Mouse (Mus musculus): Measurements from ENCODE around the gene Fhit.

Gene Fhit

DNA sequence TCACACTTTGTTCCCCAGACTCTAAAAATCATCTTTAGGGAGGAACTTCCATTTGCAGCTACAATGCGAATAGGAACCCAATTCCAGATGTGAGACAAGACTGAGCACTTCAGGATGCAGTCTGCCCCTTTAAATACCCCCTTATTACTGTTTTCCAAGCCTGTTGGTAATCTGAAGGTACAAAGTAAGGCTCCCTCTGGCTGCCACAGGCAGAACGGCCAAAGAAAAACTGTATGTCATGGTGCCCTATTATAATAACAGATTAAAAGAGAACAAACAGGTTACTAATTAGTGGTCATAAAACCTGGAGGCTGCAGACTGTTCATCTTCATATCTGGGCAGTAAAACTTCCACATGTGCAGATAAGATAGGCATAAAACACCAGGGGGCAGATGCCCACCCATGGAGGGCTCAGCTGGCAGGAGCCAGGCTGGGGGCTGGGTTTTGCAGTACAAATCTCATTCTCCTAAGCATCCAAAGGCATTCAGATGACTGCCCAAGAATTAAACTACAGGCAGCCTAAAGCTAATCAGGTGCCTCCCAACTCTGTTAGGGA, 1439.8 kb downstream of the Fhit start:
- no peak for DNase-seq (ENCODE audit: low spot score in 2 of 2)

DNA sequence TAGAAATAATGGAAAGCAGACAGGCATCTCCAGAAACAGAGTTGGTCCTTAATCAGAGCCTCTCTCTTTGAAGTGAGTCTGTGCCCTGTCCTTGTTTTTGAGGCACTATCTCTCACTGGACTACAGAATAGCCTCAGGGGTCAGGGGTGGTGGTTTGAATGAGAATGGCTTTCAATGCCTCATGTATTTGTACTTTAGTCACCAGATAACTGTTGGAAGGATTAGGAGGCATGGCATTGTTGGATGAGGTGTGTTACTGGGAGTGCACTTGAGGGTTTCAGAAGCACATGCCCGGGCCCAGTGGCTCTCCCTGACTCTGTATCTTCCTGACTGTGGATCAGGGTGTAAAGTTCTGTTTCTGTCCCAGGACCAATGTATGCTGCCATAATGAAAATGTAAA, 1463.2 kb downstream of the Fhit start:
- DNase-seq (ENCODE audit: low spot score in 2 of 2) = no peak

DNA sequence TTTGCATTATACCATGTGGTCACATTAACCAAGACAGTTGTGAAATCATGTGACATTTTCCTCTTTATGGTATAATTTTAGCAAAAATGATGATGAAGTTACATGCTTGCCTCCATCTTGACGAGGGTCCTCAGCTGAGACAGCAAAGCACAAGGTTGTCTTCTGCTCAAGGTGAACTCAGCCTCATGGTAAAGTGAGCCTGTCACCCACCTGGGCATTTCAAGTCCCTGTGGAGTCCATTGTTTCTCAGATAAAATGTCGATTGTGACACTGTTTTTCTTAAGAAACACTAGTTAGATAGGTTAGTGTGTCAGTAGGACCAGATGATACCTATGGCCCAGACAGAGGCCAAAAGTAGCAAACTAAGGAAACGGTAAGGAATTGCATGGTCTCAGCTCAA, 1464.7 kb downstream of the Fhit start:
- DNase-seq (ENCODE audit: low spot score in 2 of 2) = no peak

DNA sequence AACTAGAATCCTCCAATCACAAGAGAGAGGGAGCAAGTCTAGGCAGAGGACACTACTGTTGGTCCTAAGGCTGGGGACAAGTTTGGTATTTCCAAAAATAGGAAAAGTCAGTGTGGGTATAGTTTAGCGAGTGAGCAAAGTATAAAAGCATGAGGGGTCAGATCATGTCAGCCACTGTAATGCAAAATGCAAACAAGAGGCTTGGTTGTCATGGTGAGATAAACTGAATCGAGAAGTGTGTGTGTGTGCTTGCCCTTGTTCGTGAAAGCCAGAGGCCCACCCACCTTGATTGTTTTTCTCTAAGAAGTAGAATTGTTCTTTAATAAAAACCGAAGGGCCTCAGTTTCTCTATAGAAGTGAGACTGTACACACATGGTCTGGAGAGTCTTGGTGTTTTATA, 1465.8 kb downstream of the Fhit start:
- DNase-seq (ENCODE audit: low spot score in 2 of 2) = no peak

DNA sequence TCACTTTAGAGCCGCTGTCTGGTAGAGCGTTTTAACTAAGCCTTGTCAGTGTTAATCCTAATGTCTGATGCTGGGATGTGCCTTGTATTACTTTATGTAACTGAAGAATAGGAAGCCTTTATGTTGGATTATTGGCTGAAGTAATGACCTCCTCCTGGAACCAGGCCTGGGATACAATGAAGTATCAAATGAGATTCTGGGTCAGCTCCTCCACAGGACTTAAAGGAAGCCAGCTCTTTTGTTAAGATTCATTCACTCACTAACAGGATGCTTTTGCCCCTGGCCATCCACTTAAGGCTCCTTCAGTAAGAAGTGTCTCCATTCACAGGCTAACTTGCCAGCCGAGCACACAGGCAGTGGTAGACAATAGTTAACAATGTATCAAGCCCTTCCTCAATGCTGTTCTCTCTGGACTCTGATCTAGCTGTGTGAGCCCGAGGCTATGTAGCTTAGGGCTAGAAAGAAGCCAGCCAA, 1466.6 kb downstream of the Fhit start:
- no peak for DNase-seq (ENCODE audit: low spot score in 2 of 2)

DNA sequence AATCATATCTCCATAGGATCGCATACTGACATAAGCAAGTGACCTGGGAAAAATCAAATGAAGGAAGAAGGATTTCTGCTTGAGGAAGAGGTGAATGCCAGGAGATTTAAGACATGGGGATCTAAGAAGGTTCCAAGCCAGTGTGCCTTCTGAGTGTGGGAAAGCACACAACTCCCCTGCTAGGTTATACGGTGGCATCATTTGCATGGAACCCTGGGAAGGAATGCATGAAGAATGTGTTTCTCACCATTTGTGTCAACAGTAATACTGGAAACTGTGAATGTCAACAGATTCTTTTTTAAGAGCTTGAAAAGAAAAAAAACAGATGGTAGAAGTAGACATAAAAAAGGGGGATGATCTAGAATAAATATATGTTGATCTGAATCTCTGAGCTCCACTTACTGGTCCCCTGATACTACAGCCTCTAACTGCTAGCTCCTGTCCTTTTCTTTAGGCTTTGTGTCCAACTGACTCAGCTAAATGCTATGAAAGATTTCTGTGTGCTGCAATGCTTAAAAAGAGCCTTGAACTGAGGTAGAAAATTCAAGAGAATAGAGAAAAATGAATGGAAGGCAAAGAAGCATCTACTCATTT, 1473.1 kb downstream of the Fhit start:
- DNase-seq (ENCODE audit: low spot score in 2 of 2) = no peak

DNA sequence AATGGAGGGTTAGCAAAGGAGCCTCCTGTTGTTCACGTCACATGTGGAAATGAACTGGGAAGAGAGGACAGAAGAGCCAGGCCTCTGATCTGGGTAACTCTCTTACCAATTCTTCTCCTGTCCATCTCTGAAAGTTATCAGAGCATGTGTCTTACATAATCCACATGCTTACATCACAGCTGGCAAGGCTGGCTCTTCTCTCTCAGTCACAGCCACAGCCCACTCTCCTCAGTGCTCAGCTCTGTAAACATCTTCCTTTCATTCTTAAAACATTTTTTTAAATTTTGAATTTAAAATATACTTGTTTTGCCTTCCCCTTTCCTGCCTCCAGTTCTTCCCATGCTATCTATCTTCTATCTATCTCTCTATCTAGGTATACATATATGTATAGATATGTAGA, 1477.5 kb downstream of the Fhit start:
- peak in 1 of 2 experiments; percentile 14 for DNase-seq (ENCODE audit: low spot score in 2 of 2)

DNA sequence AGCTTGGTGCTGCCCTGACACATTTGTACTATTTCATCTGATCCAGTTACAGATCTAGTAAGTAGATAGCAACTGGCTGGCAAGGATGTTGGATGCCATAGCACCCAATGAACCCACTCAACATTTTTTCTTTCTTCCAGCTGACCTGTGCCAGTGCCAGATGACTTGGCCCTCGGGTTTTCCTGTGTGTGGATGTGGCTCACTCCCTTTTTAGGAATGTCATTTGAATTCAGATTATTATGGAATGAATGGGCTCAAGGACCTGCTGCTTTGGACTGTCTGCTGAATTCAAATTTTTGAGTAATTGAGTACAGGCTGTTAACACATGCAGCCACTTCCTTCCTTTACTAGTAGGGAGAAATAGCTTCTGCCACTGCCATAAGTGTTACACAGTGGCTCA, 1489.1 kb downstream of the Fhit start:
- no peak for DNase-seq (ENCODE audit: low spot score in 2 of 2)

DNA sequence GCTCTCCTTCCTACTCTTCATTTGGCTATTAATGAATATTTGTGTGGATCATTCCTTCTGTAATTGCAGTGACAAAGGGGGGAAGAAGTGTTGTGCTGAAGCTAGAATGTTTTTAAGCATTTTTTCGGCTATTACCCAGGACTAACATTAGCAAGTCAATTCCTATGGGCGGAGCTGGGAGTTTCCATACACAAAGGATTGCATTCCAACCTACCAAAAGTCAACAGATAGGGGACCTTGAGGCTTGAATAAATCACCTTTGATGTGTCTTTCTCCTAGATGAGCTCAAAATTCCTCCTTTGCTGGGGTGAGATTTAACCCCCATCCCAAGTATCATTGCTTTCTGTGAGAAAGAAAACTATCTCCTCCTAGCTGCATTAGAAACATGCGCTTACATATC, 1490.1 kb downstream of the Fhit start:
- DNase-seq (ENCODE audit: low spot score in 2 of 2) = no peak

DNA sequence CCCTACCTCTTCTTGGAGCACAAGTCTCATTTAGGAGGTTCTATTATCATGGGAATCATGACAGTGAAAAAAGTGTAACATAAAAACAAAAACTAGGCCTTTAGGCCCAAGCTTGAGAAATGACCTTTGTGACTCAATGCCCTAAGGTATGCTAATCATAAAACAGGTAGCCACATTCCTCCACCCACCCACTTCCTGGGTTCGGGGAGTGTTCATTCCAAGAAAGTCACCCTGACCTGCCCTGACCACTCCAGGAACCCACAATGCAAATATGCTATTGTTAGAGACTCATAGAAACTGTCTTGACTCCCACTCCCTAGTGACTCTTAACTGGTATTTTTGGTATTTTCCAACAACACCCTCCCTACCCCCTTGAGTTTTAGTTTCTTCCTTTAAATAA, 1492.1 kb downstream of the Fhit start:
- no peak for DNase-seq (ENCODE audit: low spot score in 2 of 2)

DNA sequence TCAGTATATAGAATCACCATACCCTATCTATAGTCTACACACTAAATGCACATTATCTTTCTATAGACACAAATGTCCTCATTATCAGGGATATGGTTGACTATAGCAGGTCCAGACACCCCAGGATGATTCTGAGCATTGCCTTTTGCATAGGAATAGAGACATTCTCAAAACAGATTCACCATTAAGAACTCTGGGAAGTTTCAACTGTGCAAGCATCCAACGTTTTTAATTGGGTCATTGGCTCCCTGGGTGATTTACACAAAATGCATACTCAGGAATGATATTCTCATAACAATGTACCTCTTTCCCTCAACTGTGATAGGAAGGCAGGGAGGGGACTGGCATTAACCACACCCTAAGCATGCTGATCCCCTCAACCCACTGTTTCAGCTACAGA, 1503.4 kb downstream of the Fhit start:
- DNase-seq (ENCODE audit: low spot score in 2 of 2) = no peak

DNA sequence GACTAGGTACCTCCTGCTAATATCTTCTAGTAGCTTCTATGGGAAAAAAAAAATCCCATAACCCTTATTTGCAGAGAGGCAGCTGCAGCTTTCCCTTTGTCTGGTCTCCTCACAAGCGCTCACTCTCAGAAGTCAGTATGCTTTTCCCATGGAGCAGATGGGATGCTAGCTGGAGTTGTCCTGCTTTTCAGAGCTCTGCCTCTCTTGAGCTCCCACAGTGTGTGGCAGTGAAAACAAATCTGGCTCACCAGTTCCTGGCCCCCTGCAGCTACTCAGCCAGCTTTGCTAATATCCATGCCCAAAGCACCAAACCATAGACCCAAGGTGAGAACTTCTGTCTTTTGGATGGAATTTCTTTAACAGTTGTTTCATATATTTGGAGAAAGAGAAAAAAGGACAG, 1510.4 kb downstream of the Fhit start:
- DNase-seq (ENCODE audit: low spot score in 2 of 2) = no peak

DNA sequence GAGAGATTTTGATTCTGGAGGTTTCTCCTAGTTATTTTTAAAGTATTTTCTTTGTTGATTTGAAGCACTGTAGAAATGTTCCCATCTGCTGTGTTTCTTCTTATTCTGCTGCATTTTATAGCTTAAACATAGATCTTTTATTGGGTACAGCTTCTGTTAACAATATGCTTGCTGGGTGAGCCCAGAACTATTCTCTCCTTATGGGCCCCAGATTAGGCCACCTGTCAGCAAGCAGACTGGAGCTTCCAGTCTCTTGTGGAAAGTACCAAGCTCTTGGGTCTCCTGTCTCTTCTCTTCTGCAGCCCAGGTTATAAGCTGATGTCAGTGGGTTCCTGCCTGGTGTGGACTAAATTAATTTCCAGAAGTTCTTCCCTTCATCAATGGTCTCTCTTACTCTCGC, 1513.4 kb downstream of the Fhit start:
- peak in 1 of 2 experiments; percentile 50 for DNase-seq (ENCODE audit: low spot score in 2 of 2)

DNA sequence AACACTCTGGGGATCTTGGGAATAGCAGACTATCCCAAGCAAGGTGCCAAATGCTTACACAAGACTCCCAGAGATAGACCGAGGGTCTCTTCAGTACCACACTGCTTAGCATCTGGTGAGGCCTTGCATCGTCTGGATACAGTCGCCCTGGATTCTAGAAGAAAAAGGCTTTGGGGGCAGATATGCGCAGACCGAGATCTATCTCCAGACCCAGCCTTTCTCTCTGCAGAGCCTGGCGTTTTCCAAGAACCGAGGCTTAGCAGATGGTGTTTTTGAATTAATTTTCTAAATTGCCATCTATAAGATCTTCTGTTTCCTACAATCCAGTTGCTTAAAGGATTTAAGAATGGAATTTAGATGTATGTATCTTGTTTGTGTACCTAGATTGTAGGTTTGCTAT, 1515.6 kb downstream of the Fhit start:
- DNase-seq (ENCODE audit: low spot score in 2 of 2) = peak in 1 of 2 experiments; percentile 29

DNA sequence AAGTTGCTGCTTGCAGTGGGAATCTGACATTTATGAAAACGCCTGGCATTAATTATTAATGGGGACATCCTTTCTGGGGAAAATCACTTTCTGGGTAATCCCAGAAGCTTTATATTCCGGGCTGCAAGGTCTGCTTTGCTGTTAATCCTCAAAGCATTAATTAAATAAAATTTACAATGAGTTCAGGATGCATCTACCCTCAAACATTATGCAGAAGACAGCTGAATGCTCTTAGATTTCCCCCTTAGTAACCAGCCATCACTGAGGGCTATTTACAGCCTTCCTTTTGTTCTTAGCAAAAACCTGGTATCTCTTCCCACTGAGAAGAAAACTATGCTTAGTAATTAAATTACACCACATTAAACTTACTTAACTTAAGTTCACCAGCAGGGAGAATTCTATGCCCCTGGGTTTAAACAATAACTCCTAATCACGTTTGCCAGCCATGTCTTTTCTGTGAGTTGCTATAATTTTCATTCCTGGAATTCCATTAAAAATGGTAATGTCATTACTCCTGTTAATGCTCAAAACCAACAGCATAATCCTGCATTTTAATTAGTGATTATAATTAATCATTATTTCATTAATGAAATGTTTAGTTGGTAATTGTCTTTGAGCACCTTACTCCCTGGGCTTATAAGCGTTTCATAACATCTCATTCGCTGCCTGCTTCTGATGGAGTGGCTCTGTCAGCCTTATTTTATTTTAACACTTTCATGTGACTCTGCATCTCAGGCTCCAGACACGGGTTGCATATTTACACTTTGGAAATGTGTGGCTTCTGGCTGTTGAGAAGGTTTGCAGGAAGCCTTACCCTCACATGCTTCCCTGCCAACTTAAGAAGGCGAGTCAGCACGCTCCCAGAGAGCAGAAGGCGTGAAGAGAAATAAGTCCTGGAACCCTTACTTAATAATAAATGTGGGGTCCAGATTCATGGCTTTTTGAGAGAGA, 1517.3 kb downstream of the Fhit start:
- DNase-seq (ENCODE audit: low spot score in 2 of 2) = peak in 1 of 2 experiments; percentile 32

DNA sequence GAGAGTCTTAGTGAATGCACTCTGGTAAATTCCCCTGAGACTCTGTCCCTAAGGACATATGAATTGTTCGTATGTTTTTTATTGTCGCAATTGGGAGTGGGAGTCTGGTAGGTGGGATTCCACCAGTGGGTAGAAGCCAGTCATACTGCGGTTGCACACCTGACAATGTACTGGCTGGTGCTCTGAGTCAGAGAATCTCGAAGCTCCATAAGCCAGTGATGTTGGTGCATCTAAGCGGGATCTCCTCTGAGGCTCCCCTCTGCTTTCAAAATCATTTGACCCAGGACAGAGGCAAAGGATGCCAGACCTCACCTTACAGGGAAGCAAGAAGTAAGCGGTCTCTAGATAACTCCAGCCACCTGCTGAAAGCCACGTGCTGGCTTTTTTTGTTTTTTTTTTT, 1518.1 kb downstream of the Fhit start:
- no peak for DNase-seq (ENCODE audit: low spot score in 2 of 2)

DNA sequence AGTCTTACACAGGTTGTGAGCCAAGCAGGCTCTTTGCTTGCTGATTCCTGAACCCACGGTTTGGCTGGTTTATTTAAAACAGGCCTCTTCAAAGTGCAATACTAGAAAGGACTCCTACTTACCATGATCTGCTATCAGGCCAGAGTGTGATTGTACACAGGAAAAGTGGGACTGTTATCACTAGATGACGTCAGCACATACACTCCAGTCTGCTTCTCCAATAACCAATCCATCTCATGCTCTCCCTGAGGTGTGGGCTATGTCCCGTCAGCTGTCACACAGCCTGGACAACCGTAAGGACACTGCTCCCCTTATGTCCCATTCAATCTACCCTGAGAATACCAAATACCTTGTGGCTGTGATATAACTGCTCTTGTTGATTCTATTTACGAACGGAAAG, 1519.2 kb downstream of the Fhit start:
- DNase-seq (ENCODE audit: low spot score in 2 of 2) = no peak

DNA sequence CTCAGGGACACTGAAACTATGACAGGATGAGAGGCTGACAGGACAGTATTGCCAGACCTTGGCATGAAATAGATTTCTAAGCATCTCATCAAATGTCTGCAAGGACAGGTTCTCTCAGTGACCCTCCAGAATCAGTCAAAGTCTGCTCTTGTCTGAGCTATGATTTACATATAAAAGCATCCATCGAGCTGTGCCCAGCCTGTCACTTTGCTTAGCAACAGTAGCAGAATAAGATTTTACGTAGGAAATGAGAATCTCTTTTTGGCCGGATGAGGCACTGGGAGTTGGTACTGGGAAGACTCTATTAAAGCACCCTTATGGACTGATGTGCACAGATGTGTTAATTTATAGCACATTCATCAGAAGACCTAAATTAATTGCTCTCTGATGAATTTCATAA, 1519.8 kb downstream of the Fhit start:
- DNase-seq (ENCODE audit: low spot score in 2 of 2) = no peak

DNA sequence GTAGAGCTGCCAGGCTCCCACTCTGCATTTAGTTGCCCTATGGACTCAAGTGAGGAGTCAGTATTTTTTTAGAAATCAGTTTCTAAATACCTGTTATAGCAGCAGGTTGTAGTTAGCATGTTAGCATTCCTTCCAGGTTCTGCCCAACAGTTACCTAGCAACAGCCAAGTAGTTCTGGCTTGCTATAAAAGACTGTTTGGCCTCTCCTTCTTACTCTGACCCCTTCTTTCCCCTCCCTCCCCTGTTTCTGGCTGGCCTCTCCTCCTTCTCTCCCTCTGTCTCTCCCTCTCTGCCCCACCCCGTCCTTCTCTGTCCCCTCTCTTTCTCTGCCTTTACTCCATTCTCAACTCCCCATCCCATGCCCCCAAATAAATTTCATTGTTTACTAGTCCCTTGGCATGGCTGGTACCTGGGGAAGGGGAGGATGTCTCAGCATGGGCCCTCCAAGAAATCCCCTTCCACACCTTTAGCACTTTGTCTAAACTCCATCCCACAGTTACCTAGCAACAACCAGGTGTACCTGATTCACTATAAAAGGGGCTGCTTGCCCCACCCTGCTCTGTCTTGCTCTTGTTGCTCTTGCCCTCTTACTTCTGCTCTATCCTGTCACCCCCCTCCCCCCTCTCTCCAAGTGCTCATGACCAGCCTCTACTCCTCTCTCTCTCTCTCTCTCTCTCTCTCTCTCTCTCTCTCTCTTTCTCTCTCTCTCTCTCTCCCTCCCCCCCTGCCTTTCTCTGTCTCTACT, 1527.4 kb downstream of the Fhit start:
- no peak for DNase-seq (ENCODE audit: low spot score in 2 of 2)

DNA sequence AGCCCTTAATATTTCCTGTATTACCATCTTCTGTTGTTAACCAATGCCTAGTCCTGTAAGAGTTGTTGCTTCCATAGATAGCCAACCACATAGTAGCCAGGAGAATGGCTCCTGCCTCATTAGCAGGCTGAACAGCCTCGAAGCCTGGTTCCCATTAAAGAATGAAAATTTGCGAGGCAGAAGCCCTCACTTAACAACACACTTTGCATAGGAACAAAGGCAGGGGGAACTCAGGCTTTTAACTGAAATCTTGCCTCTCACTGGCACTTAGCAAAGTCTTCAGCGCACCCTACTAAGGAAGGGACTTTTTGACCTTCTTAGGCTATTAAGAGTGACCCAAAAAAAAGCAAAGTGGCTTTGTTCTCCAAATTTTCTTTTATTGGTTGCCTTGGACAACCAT, 1529.3 kb downstream of the Fhit start:
- no peak for DNase-seq (ENCODE audit: low spot score in 2 of 2)

DNA sequence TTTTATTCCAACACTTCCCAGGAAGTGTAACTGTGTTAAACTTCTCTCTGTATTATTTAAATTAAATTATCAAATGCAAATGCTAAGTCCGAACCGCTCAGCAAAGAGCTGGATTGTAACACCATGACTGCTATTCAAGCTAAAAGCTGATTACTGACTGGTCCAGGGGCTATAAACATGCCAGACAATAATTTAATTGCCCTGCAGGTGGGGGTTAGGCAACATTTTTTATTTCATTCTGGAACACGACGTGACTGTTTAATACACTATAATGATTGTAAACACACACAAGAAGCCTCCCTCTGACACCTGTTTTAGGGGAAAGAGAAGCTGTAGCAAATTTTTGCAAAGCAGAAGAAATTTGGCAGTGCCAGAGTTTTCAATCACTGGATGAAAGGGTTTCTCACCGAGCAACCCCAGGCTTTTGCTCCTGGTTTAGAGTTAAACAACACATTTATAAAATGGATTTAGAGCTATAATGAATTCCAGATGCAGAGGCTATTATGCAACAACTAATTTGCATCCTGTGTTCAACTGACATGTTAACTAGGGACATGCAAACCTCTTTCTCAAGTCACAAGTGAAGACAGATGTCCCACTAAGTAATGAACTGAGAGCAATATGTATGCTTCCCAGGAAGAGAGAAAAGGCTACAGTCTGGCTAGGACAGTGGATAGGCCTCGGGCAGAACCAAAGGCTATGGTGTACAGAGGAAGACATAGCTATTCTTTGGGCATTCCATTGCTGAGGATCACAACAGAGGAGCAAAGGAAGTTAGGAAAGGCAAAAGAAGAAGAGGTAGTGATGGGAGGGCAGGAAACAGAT, 1538.4 kb downstream of the Fhit start:
- DNase-seq (ENCODE audit: low spot score in 2 of 2) = no peak

All from frontal cortex, postnatal 36 days (tissue).